Mouse (Mus musculus): Measurements from ENCODE around the gene Abcg2. TPM values are rescaled to one million over a fixed set of nuclear protein-coding genes. Genes with fewer than 3 reads are reported as not detected.

Abcg2 gene
- total and polyA plus RNA-seq, 3 experiments, result 16.6 to 39.9 (median 25.0) TPM

GRCm38 (mm10) chr6:58640333-58641018 lies 56.2 kb downstream of the Abcg2 start:
- Histone ChIP-seq H3K4me1 (ENCODE audit: control insufficient read depth in 1 of 2, insufficient read depth in 2 of 2) (peaks cover 0 to 11% of the 10 kb centered on the region in 2 experiments; a peak in 2 of 4 replicates), H3K4me2 (ENCODE audit: insufficient read depth, low read depth, poor library complexity, severe bottlenecking) (peak overlapping the region; percentile 81), H3K9ac (ENCODE audit: insufficient read depth, low read depth) (peak overlapping the region; percentile 46), H3K9me3 (replicated peaks; ENCODE audit: low read length) (no peaks in the 10 kb centered on the region), H3K27me3 (replicated peaks) (no peaks in the 10 kb centered on the region), H3K79me2 (replicated peaks; ENCODE audit: control insufficient read depth, extremely low read depth, insufficient read depth, poor library complexity, severe bottlenecking) (no peaks in the 10 kb centered on the region), H3K27ac (ENCODE audit: insufficient read depth, low read depth) (no peak overlapping the region), H3K36me3 (replicated peaks in 1 of 2; ENCODE audit: control insufficient read depth in 1 of 2, insufficient read depth in 1 of 2, low read length in 1 of 2) (no peaks in the 10 kb centered on the region), H3K4me3 (replicated peaks in 1 of 3; ENCODE audit: low read depth in 2 of 3, low read length in 2 of 3, poor library complexity in 1 of 3) (peak overlapping the region; percentile 52 to 65 (median 64))
- TF ChIP-seq MXI1 (IDR thresholded peaks at IDR 0.05; ENCODE audit: low read depth, low read length), result peak; percentile 52; the same call in 1 of the 2 replicates
- no peak for TF ChIP-seq ELF1 (IDR thresholded peaks at IDR 0.05; ENCODE audit: low read depth, low read length)
- TF ChIP-seq POLR2A (IDR thresholded peaks at IDR 0.05; ENCODE audit: low read depth, low read length), result peak; percentile 71
- peak; percentile 47; the same call in 1 of the 2 replicates for TF ChIP-seq NELFE (IDR thresholded peaks at IDR 0.05; ENCODE audit: low read depth, low read length)
- no peak for TF ChIP-seq BHLHE40 (IDR thresholded peaks at IDR 0.05; ENCODE audit: low read depth, low read length)
- TF ChIP-seq NRF1 (IDR thresholded peaks at IDR 0.05; ENCODE audit: low read depth, low read length), result peak; percentile 67
- TF ChIP-seq IRF4 (IDR thresholded peaks at IDR 0.05; ENCODE audit: low read depth, low read length), result 0 out of 2 replicates have a peak, but pooled peaks have one; percentile 12
- peak; percentile 60 for DNase-seq (ENCODE audit: extremely low read depth)
- in situ Hi-C loops (cut with MboI; ENCODE audit: low pct_ligation_motif_present, low pct_unique_long_range_greater_than_20kb, low sequenced_read_pairs), result loop anchor here (25.0 kb wide), 1 partner anchor 122 kb away; no protein-coding TSS in a partner anchor
- dilution Hi-C loops (cut with MboI; ENCODE audit: extremely low pct_ligation_motif_present, extremely low pct_unique_long_range_greater_than_20kb, low sequenced_read_pairs), result no loop called here

- Histone ChIP-seq H3K4me3 (replicated peaks in 1 of 3; ENCODE audit: low read depth in 2 of 3, low read length in 2 of 3, poor library complexity in 1 of 3) (peak overlapping the region; percentile 52 to 65 (median 64)), H3K9me3 (replicated peaks; ENCODE audit: low read length) (no peaks in the 10 kb centered on the region), H3K27ac (ENCODE audit: insufficient read depth, low read depth) (no peak overlapping the region), H3K4me2 (ENCODE audit: insufficient read depth, low read depth, poor library complexity, severe bottlenecking) (peak overlapping the region; percentile 81), H3K27me3 (replicated peaks) (no peaks in the 10 kb centered on the region), H3K4me1 (ENCODE audit: control insufficient read depth in 1 of 2, insufficient read depth in 2 of 2) (peaks cover 0 to 11% of the 10 kb centered on the region in 2 experiments; a peak in 2 of 4 replicates), H3K36me3 (replicated peaks in 1 of 2; ENCODE audit: control insufficient read depth in 1 of 2, insufficient read depth in 1 of 2, low read length in 1 of 2) (no peaks in the 10 kb centered on the region), H3K9ac (ENCODE audit: insufficient read depth, low read depth) (peak overlapping the region; percentile 46; the same call in 1 of the 2 replicates), H3K79me2 (replicated peaks; ENCODE audit: control insufficient read depth, extremely low read depth, insufficient read depth, poor library complexity, severe bottlenecking) (no peaks in the 10 kb centered on the region)
- in situ Hi-C loops (cut with MboI; ENCODE audit: low pct_ligation_motif_present, low pct_unique_long_range_greater_than_20kb, low sequenced_read_pairs) (loop anchor here (25.0 kb wide), 1 partner anchor 121 kb away; no protein-coding TSS in a partner anchor), dilution Hi-C loops (cut with MboI; ENCODE audit: extremely low pct_ligation_motif_present, extremely low pct_unique_long_range_greater_than_20kb, low sequenced_read_pairs) (no loop called here)
- TF ChIP-seq TBP (conservative IDR thresholded peaks at IDR 0.05; ENCODE audit: low read depth, low read length) (no peak), E2F4 (IDR thresholded peaks at IDR 0.05; ENCODE audit: insufficient replicate concordance, low read depth, low read length) (no peak), GABPA (IDR thresholded peaks at IDR 0.05; ENCODE audit: insufficient replicate concordance, low read depth, low read length) (no peak), IRF4 (IDR thresholded peaks at IDR 0.05; ENCODE audit: low read depth, low read length) (no peak), CHD1 (IDR thresholded peaks at IDR 0.05; ENCODE audit: low read depth, low read length) (no peak), UBTF (IDR thresholded peaks at IDR 0.05; ENCODE audit: low read depth, low read length) (no peak), TCF12 (IDR thresholded peaks at IDR 0.05; ENCODE audit: low read depth, low read length) (no peak), PAX5 (IDR thresholded peaks at IDR 0.05; ENCODE audit: low read length) (no peak), ELF1 (IDR thresholded peaks at IDR 0.05; ENCODE audit: low read depth, low read length) (no peak), KAT2A (IDR thresholded peaks at IDR 0.05; ENCODE audit: insufficient replicate concordance, low read length) (no peak), ZKSCAN1 (IDR thresholded peaks at IDR 0.05; ENCODE audit: borderline replicate concordance, low read depth, low read length) (no peak), ZMIZ1 (IDR thresholded peaks at IDR 0.05; ENCODE audit: low read depth, low read length) (no peak), CHD2 (IDR thresholded peaks at IDR 0.05; ENCODE audit: low read length) (no peak), SMC3 (IDR thresholded peaks at IDR 0.05; ENCODE audit: low read depth, low read length) (no peak), BHLHE40 (IDR thresholded peaks at IDR 0.05; ENCODE audit: low read depth, low read length) (no peak), RCOR1 (conservative IDR thresholded peaks at IDR 0.05; ENCODE audit: low read depth, low read length) (no peak), MAX (IDR thresholded peaks at IDR 0.05; ENCODE audit: low read length) (no peak)
- DNase-seq (ENCODE audit: extremely low read depth), result no peak
These were observed 56.9 kb downstream of the Abcg2 start for GRCm38 (mm10) chr6:58641056-58641799.

All from CH12.LX (cell line).